Mouse (Mus musculus): Measurements from ENCODE around the gene Ccdc34. TPM values are rescaled to one million over a fixed set of nuclear protein-coding genes. Genes with fewer than 3 reads are reported as not detected.

Ccdc34 gene
- polyA plus RNA-seq (2017; shearing (Covaris generic)) = 2.6 TPM

DNA sequence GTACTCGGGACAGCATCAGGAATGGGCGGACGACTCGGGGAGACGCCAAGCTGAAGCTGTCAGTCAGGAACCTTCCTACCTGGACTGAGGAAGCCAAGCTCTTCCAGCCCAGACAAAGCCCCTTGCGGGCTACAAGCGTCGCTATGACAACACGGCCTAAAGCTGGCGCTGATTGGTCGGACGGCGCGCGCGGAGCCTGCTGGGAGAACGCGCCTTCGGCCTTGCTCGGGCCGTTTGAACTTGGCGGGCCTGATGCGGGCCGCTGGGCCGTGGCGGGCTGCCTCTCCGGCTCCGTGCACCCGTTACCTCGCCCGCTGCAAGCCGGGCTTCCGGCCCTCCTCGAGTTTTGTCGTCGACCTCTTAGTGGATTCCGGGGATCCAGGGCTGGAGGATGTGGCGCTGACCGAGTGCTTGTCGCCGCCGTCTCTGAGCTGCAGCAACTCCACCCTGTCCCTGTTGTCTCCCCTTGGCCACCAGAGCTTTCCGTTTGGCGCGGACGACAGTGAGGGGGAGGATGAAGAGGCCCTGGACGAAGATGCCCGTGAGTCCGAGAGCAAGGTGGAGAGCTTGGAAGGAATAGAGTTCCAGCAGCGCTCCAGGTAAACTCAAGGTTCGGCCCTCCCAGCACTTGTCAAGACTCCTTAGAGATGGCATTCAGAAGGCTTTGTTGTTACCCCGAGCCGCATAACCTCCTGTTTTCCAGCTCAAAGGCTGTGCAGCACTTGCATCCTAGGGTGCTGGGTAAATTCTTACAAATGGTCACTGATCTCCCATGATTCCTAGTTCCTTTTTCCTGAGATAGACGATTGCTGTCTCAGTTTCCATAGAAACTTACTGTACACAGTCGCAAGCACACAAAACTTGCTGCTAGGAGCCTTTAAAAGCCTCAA is at the start of gene Ccdc34:
TSS of gene Ccdc34 (plus strand) at position 202 of the 890 bp plus-strand sequence.

Other genes with a start within 250 kb of the Ccdc34 start
- gene Lin7c, start 127.0 kb upstream of the Ccdc34 start, polyA plus RNA-seq (2017; shearing (Covaris generic)) = 76.4 TPM
- 1.1 TPM for gene Lgr4, start 100.2 kb upstream of the Ccdc34 start, polyA plus RNA-seq (2017; shearing (Covaris generic))